Mouse (Mus musculus) heart, embryonic 13.5 days (tissue): ENCODE data around the gene Eno1. TPM values are rescaled to one million over a fixed set of nuclear protein-coding genes. Genes with fewer than 3 reads are reported as not detected.

Experiments
- ATAC-seq: fragments of 200-750 bp; cut with Nextera tagmentation; 2 replicates; pipeline ENCODE4 v1.8.0; 2017; ENCODE audit warnings: moderate TSS enrichment; ENCODE audit not compliant: insufficient number of reproducible peaks, low FRiP score, low TSS enrichment; ENCODE audit errors: extremely low read depth
- H3K27ac ChIP-seq: fragments of 300-500 bp; sonication (generic); replicated peaks from 2 replicates; pipeline ENCODE4 v1.5.1; 2015; ENCODE audit warnings: moderate library complexity, mild to moderate bottlenecking, inconsistent platforms
- H3K27me3 ChIP-seq: fragments of 300-500 bp; sonication (generic); replicated peaks from 2 replicates; pipeline ENCODE4 v1.6.1; 2015; ENCODE audit warnings: mild to moderate bottlenecking, inconsistent platforms
- H3K36me3 ChIP-seq: fragments of 300-500 bp; sonication (generic); 2 replicates; pipeline ENCODE4 v1.6.1; 2015; ENCODE audit warnings: mild to moderate bottlenecking, inconsistent platforms
- H3K4me1 ChIP-seq: fragments of 300-500 bp; sonication (generic); 2 replicates; pipeline ENCODE4 v1.6.1; 2015; ENCODE audit warnings: inconsistent platforms
- H3K4me2 ChIP-seq: fragments of 300-500 bp; sonication (generic); 2 replicates; pipeline ENCODE4 v1.6.1; 2015; ENCODE audit warnings: inconsistent platforms, mild to moderate bottlenecking, moderate library complexity
- H3K4me3 ChIP-seq: fragments of 300-500 bp; sonication (generic); 2 replicates; pipeline ENCODE4 v1.5.1; 2015; ENCODE audit warnings: moderate library complexity, mild to moderate bottlenecking, inconsistent platforms
- H3K9ac ChIP-seq: fragments of 300-500 bp; sonication (generic); 2 replicates; pipeline ENCODE4 v1.6.1; 2015; ENCODE audit warnings: inconsistent platforms, mild to moderate bottlenecking, moderate library complexity
- H3K9me3 ChIP-seq: fragments of 300-500 bp; sonication (generic); 2 replicates; pipeline ENCODE4 v1.6.1; 2016; ENCODE audit warnings: inconsistent platforms
- WGBS: fragments of 180-500 bp; shearing (Covaris S2); methylation state at CpG from one replicate; pipeline ENCODE4 v1.1.7; 2015; ENCODE audit warnings: mixed read lengths; 5-methylcytosine and 5-hydroxymethylcytosine counted together
- polyA plus RNA-seq: library from polyadenylated mRNA; unstranded; fragments of >200 nt; fragmentation: Nextera tagmentation; extraction: Ambion mirVana; gene quantifications from 2 replicates; pipeline ENCODE4 v1.2.1, GENCODE M21; 2015

Eno1 gene
- polyA plus RNA-seq, 1 experiment from 2014 or later: 1,911 TPM

DNA sequence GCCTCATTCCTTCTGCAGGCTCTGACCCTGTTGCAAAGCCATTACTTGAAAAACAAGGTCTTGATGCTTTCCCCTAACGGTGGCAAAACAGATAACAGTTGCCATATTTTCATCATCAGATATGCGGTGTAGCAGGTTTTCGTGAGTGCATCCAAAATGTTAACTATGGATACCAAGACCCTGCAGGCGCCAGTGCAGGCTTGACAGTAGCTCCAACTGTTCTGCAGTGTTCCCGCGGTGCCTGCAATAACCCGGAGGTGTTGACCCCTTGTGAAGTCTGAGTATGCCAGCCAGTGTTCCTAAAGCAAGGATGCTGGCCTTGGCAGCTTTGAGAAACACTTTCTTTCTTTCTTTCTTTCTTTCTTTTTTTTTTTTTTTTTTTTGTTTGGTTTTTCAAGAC, 18.7 kb downstream of the Eno1 start:
- no peak for ATAC-seq

GRCm38 (mm10) chr4:150257252-150258204, 21.0 kb downstream of the Eno1 start:
- peak overlapping the region; percentile 42 for H3K4me2 ChIP-seq
- H3K27ac ChIP-seq: peak overlapping the region; percentile 77
- H3K36me3 ChIP-seq: peaks cover 18% of the 10 kb centered on the region
- ATAC-seq: peak; percentile 53
- peaks cover 45% of the 10 kb centered on the region for H3K4me1 ChIP-seq
- 13% methylated on average over 20 of the region's 20 CpGs for WGBS
- H3K9me3 ChIP-seq: no peaks in the 10 kb centered on the region
- H3K4me3 ChIP-seq: no peak overlapping the region
- peak overlapping the region; percentile 66 for H3K9ac ChIP-seq
- no peaks in the 10 kb centered on the region for H3K27me3 ChIP-seq

More for the DNA sequence above, 18.7 kb downstream of the Eno1 start:
- Histone ChIP-seq H3K27me3 (no peaks in the 10 kb centered on the region), H3K36me3 (peaks cover 42% of the 10 kb centered on the region), H3K4me2 (no peak overlapping the region), H3K27ac (no peak overlapping the region), H3K9ac (no peak overlapping the region), H3K9me3 (no peaks in the 10 kb centered on the region), H3K4me3 (no peak overlapping the region), H3K4me1 (peaks cover 34% of the 10 kb centered on the region)
- 81% methylated on average over 7 of the region's 7 CpGs for WGBS

DNA sequence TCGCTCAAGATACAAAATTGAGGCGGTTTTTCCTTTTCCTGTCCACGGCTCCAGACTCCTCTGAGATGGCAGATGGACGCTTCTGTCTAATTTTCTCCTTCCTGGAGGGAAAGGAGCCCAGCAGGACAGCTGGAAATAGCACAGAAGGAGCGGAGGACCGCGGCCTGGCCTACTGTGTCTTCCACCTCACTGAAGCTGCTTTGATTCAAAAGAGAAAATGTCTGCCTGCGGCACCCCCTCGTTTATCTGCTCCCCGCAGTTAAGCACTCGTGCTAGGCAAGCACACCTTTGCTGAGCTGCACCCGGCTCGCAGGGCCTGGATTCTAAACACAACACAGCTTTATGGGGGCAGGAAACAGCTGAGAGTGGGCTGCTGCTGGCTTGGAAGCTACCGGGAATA, 21.9 kb downstream of the Eno1 start:
- Histone ChIP-seq H3K9ac (peak overlapping the region; percentile 66), H3K4me1 (peaks cover 45% of the 10 kb centered on the region), H3K4me3 (no peak overlapping the region), H3K36me3 (peaks cover 13% of the 10 kb centered on the region), H3K27me3 (no peaks in the 10 kb centered on the region), H3K9me3 (no peaks in the 10 kb centered on the region), H3K27ac (peak overlapping the region; percentile 77), H3K4me2 (peak overlapping the region; percentile 42)
- 57% methylated on average over 14 of the region's 14 CpGs for WGBS
- ATAC-seq: no peak

GRCm38 (mm10) chr4:150259577-150259976, 23.1 kb downstream of the Eno1 start:
- no peaks in the 10 kb centered on the region for H3K27me3 ChIP-seq
- 86% methylated on average over 7 of the region's 7 CpGs for WGBS
- no peak overlapping the region for H3K9ac ChIP-seq
- no peaks in the 10 kb centered on the region for H3K9me3 ChIP-seq
- H3K27ac ChIP-seq: no peak overlapping the region
- H3K36me3 ChIP-seq: peaks cover 13% of the 10 kb centered on the region
- no peak for ATAC-seq
- H3K4me3 ChIP-seq: no peak overlapping the region
- H3K4me1 ChIP-seq: peaks cover 45% of the 10 kb centered on the region
- H3K4me2 ChIP-seq: no peak overlapping the region

GRCm38 (mm10) chr4:150260111-150260510, 23.6 kb downstream of the Eno1 start:
- no peak overlapping the region for H3K4me3 ChIP-seq
- H3K27ac ChIP-seq: no peak overlapping the region
- WGBS: 80% methylated on average over 7 of the region's 7 CpGs

GRCm38 (mm10) chr4:150260745-150261144, 24.2 kb downstream of the Eno1 start:
- H3K27me3 ChIP-seq: no peaks in the 10 kb centered on the region
- no peaks in the 10 kb centered on the region for H3K9me3 ChIP-seq
- H3K9ac ChIP-seq: no peak overlapping the region
- WGBS: 41% methylated on average over 6 of the region's 6 CpGs
- no peak overlapping the region for H3K27ac ChIP-seq
- H3K36me3 ChIP-seq: peaks cover 11% of the 10 kb centered on the region
- H3K4me2 ChIP-seq: no peak overlapping the region
- no peak for ATAC-seq
- no peak overlapping the region for H3K4me3 ChIP-seq
- peaks cover 45% of the 10 kb centered on the region for H3K4me1 ChIP-seq

More at GRCm38 (mm10) chr4:150260111-150260510, 23.6 kb downstream of the Eno1 start:
- ATAC-seq: no peak
- no peaks in the 10 kb centered on the region for H3K27me3 ChIP-seq
- H3K9me3 ChIP-seq: no peaks in the 10 kb centered on the region
- H3K9ac ChIP-seq: no peak overlapping the region
- peaks cover 45% of the 10 kb centered on the region for H3K4me1 ChIP-seq
- peaks cover 13% of the 10 kb centered on the region for H3K36me3 ChIP-seq
- H3K4me2 ChIP-seq: no peak overlapping the region

- H3K4me2 ChIP-seq: no peak overlapping the region
- 71% methylated on average over 8 of the region's 8 CpGs for WGBS
These were observed 25.8 kb downstream of the Eno1 start for GRCm38 (mm10) chr4:150262301-150262700.

DNA sequence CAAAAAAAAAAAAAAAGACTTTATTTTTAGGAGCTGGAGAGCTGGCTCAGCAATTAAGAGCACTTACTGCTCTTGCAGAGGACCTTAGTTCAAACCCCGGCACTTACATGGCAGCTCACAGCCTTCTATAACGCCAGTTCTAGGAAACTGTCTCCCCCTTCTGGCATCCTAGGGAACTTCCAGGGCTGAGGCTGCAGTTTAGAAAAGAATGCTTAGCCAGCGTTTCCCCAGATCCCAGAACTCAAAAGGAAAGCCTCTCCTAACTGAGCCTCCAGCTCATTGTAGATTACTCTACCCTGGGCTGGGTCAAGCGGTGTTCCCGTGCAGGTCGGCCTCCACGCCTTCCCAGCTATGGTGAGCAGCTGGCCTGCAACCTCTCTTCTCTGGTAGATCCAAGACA, 28.4 kb downstream of the Eno1 start:
- Histone ChIP-seq H3K4me1 (peaks cover 34% of the 10 kb centered on the region), H3K9ac (no peak overlapping the region), H3K4me3 (no peak overlapping the region), H3K36me3 (peaks cover 4% of the 10 kb centered on the region; the same call in 1 of the 2 replicates), H3K27ac (no peak overlapping the region), H3K4me2 (no peak overlapping the region), H3K27me3 (no peaks in the 10 kb centered on the region), H3K9me3 (no peaks in the 10 kb centered on the region)
- ATAC-seq: no peak
- WGBS: 51% methylated on average over 7 of the region's 7 CpGs

More at GRCm38 (mm10) chr4:150262301-150262700, 25.8 kb downstream of the Eno1 start:
- H3K9me3 ChIP-seq: no peaks in the 10 kb centered on the region
- H3K36me3 ChIP-seq: peaks cover 4% of the 10 kb centered on the region; the same call in 1 of the 2 replicates
- H3K27me3 ChIP-seq: no peaks in the 10 kb centered on the region
- H3K4me3 ChIP-seq: no peak overlapping the region
- H3K27ac ChIP-seq: no peak overlapping the region
- H3K4me1 ChIP-seq: peaks cover 38% of the 10 kb centered on the region
- ATAC-seq: no peak
- H3K9ac ChIP-seq: no peak overlapping the region

GRCm38 (mm10) chr4:150265471-150265870, 28.9 kb downstream of the Eno1 start:
- H3K27me3 ChIP-seq: no peaks in the 10 kb centered on the region
- H3K9me3 ChIP-seq: no peaks in the 10 kb centered on the region
- peaks cover 33% of the 10 kb centered on the region for H3K4me1 ChIP-seq
- no peak overlapping the region for H3K4me2 ChIP-seq
- H3K27ac ChIP-seq: no peak overlapping the region
- no peak overlapping the region for H3K9ac ChIP-seq
- no peak for ATAC-seq
- H3K36me3 ChIP-seq: peaks cover 4% of the 10 kb centered on the region; the same call in 1 of the 2 replicates
- no peak overlapping the region for H3K4me3 ChIP-seq
- WGBS: 59% methylated on average over 5 of the region's 5 CpGs

DNA sequence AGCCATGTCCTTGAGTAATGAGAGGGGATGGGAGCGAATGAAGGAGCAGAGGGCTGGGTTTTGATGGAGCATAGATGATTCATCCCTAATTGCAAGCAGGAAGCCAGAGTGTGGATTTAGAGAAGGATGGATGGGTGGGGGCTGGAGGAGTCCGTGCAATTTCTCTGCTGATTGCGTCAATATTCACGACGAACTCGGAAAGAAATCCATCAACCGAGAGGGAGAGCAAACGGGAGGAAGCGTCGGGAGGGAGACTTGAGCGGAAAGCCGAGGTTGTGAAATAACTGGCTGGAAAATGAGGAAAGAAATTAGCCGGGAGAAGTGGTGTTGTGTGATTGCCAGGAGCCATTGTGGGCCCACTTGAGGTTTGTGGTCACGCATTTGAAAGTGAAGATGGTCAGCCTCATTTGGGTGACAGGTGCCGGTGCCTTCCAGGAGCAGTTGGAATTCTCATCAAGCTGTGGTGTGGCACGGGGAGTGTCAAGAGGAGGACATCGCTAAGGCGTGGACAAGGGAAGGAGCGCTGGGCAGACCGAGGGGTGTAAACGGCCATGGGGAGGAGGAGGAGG, 30.2 kb downstream of the Eno1 start:
- H3K36me3 ChIP-seq: peaks cover 4% of the 10 kb centered on the region; the same call in 1 of the 2 replicates
- H3K4me1 ChIP-seq: peaks cover 29% of the 10 kb centered on the region
- H3K4me2 ChIP-seq: no peak overlapping the region
- ATAC-seq: no peak
- no peaks in the 10 kb centered on the region for H3K9me3 ChIP-seq
- no peak overlapping the region for H3K9ac ChIP-seq
- WGBS: 75% methylated on average over 21 of the region's 21 CpGs
- no peak overlapping the region for H3K4me3 ChIP-seq
- no peak overlapping the region for H3K27ac ChIP-seq
- H3K27me3 ChIP-seq: no peaks in the 10 kb centered on the region
